Mouse (Mus musculus): ENCODE measurements around the gene Gga1.
A peak's percentile ranks its signal among the peaks of the same experiment; 100 is the strongest.

Gga1 gene

GRCm38 (mm10) chr15:78876258-78876696 is 713 bp upstream of the Gga1 start:
- DNase-seq, result peak; percentile 93 to 94

- no peak for DNase-seq
These were observed 910 bp downstream of the Gga1 start for GRCm38 (mm10) chr15:78877810-78878390.

- DNase-seq, result peak; percentile 62 to 78
These were observed 2.0 kb downstream of the Gga1 start for GRCm38 (mm10) chr15:78878792-78879516.

GRCm38 (mm10) chr15:78880432-78880831 is 3.4 kb downstream of the Gga1 start:
- no peak for DNase-seq

GRCm38 (mm10) chr15:78881828-78882227 is 4.8 kb downstream of the Gga1 start:
- no peak for DNase-seq

GRCm38 (mm10) chr15:78889401-78889853 is 12.4 kb downstream of the Gga1 start:
- peak; percentile 50 to 59 for DNase-seq

GRCm38 (mm10) chr15:78892440-78892839 is 15.4 kb downstream of the Gga1 start:
- DNase-seq, result no peak

GRCm38 (mm10) chr15:78894726-78895125 is 17.7 kb downstream of the Gga1 start:
- DNase-seq, result peak in 1 of 2 experiments; percentile 53

GRCm38 (mm10) chr15:78895741-78896140 is 18.8 kb downstream of the Gga1 start:
- no peak for DNase-seq

GRCm38 (mm10) chr15:78896149-78896548 is 19.2 kb downstream of the Gga1 start:
- DNase-seq, result peak; percentile 63

GRCm38 (mm10) chr15:78897488-78897887 is 20.5 kb downstream of the Gga1 start:
- DNase-seq, result no peak

GRCm38 (mm10) chr15:78898507-78899001 is 21.6 kb downstream of the Gga1 start:
- no peak for DNase-seq

- DNase-seq, result no peak
These were observed 22.4 kb downstream of the Gga1 start, which contains the start of gene Gm49510 for GRCm38 (mm10) chr15:78899409-78899739. TSS of gene Gm49510 (plus strand) at chr15:78899667.

- peak; percentile 84 to 87 for DNase-seq
These were observed 23.0 kb downstream of the Gga1 start, which contains the start of gene Sh3bp1 for GRCm38 (mm10) chr15:78899740-78900584. TSS of gene Sh3bp1 (plus strand) at chr15:78899768.

- DNase-seq, result peak in 1 of 2 experiments; percentile 57
These were observed 23.8 kb downstream of the Gga1 start for GRCm38 (mm10) chr15:78900585-78901421.

GRCm38 (mm10) chr15:78901422-78901789 is 24.4 kb downstream of the Gga1 start:
- no peak for DNase-seq

- peak; percentile 64 to 90 for DNase-seq
These were observed 26.3 kb downstream of the Gga1 start for GRCm38 (mm10) chr15:78903243-78903642.

GRCm38 (mm10) chr15:78908399-78908798 is 31.4 kb downstream of the Gga1 start:
- DNase-seq, result no peak

- DNase-seq, result no peak
These were observed 32.0 kb downstream of the Gga1 start for GRCm38 (mm10) chr15:78908982-78909381.

GRCm38 (mm10) chr15:78912040-78912439 is 35.0 kb downstream of the Gga1 start:
- peak in 1 of 2 experiments; percentile 61 for DNase-seq

GRCm38 (mm10) chr15:78913632-78914090 is 36.7 kb downstream of the Gga1 start, which contains the start of gene Pdxp:
TSS of gene Pdxp (plus strand) at chr15:78913919.
- DNase-seq, result peak; percentile 95 to 98
